Mouse (Mus musculus) lung, embryonic 16.5 days (tissue): ENCODE measurements around the gene Rgsl1. TPM values are rescaled to one million over a fixed set of nuclear protein-coding genes. Genes with fewer than 3 reads are reported as not detected.

Experiments
- ATAC-seq: fragments of 200-750 bp; cut with Nextera tagmentation; 2 replicates; pipeline ENCODE4 v1.8.0; 2017; ENCODE audit warnings: low read depth, mild to moderate bottlenecking, moderate library complexity
- H3K27ac ChIP-seq: fragments of 300-500 bp; sonication (generic); 2 replicates; pipeline ENCODE4 v1.5.1; 2014; ENCODE audit warnings: mild to moderate bottlenecking, control low read depth, low read length
- H3K27me3 ChIP-seq: fragments of 300-500 bp; sonication (generic); 2 replicates; pipeline ENCODE4 v1.6.1; 2014; ENCODE audit warnings: low read depth, low read length, mixed read lengths; ENCODE audit not compliant: control insufficient read depth, insufficient read depth
- H3K36me3 ChIP-seq: fragments of 300-500 bp; sonication (generic); 2 replicates; pipeline ENCODE4 v1.6.1; 2014; ENCODE audit warnings: low read length; ENCODE audit not compliant: control insufficient read depth, insufficient read depth
- H3K4me1 ChIP-seq: fragments of 300-500 bp; sonication (generic); replicated peaks from 2 replicates; pipeline ENCODE4 v1.6.1; 2014; ENCODE audit warnings: low read length, mixed read lengths; ENCODE audit not compliant: control insufficient read depth, insufficient read depth
- H3K4me2 ChIP-seq: fragments of 300-500 bp; sonication (generic); 2 replicates; pipeline ENCODE4 v1.6.1; 2014; ENCODE audit warnings: low read depth, low read length, control low read depth
- H3K4me3 ChIP-seq: fragments of 300-500 bp; sonication (generic); 2 replicates; pipeline ENCODE4 v1.5.1; 2014; ENCODE audit warnings: mild to moderate bottlenecking, low read length, control low read depth
- H3K9ac ChIP-seq: fragments of 300-500 bp; sonication (generic); 2 replicates; pipeline ENCODE4 v1.6.1; 2014; ENCODE audit warnings: low read length, control low read depth
- H3K9me3 ChIP-seq: fragments of 300-500 bp; sonication (generic); 2 replicates; pipeline ENCODE4 v1.6.1; 2016; ENCODE audit warnings: low read length; ENCODE audit not compliant: control insufficient read depth
- WGBS: fragments of 180-500 bp; shearing (Covaris S2); extraction: QIAGEN DNeasy Blood & Tissue Kit; methylation state at CpG from one replicate; pipeline ENCODE4 v1.1.7; 2014; 5-methylcytosine and 5-hydroxymethylcytosine counted together
- polyA plus RNA-seq: library from polyadenylated mRNA; unstranded; fragments of >200 nt; fragmentation: Nextera tagmentation; extraction: Ambion mirVana; gene quantifications from 2 replicates; pipeline ENCODE4 v1.2.1, GENCODE M21; 2015

Rgsl1 gene
- polyA plus RNA-seq, 1 experiment from 2014 or later: not detected

DNA sequence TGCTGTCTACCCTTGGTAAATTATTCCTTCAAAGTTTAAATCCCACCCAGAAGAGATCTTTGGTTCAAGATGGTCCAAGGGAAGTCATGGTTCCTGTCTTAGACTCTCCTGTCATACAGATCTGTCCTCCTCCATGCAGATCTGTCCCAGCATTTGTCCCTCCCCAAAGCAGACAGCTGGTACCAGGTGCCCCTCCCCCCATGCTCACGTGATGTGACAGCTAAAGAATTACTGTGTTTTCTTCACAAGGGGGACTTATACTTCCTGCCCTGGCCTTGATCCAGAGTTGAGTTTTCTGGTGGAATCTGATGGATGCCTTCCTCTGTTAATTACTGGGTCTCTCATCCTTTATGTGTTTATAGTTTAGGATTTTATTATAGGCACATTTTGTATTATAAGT is 95.4 kb downstream of the Rgsl1 start:
- Histone ChIP-seq H3K9me3 (no peaks in the 10 kb centered on the region), H3K9ac (no peak overlapping the region), H3K4me3 (no peak overlapping the region), H3K27ac (peak overlapping the region; percentile 75), H3K36me3 (no peaks in the 10 kb centered on the region), H3K27me3 (no peaks in the 10 kb centered on the region), H3K4me1 (peaks cover 25% of the 10 kb centered on the region), H3K4me2 (peak overlapping the region; percentile 59)
- ATAC-seq: peak; percentile 26; the same call in 1 of the 2 replicates
- whole genome bisulfite sequencing: 7% methylated on average over 1 of the region's 1 CpGs

DNA sequence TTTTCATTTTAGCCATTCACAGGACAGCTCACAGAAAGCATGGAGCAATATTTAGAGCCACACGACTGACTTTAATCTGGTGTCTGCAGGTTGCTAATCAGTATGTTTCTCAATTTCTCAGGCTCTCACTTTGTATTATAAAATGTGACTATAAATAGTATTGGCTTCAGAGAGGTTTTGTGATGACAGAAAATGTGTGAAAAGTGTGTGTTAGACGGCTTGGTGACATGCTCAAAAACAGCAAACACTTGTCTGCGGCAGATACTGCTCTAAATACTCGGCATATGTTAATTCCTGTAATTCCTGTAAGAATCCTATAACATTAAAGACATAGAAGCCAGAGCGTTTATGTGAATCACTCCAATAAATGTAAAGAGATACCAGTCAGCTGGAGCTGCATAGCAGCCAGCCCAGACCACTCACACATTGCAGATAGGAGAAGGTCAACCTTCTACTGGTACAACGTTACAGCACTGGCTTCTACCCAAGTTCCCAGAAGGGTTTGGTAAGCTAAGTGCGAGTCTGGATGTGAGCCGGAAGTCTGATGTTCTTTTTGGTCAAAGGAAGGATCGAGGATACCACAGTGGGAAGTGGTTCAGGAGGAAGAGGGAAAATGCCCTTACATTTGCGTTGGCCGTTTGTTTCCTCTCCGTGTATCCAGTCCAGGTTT is 95.9 kb downstream of the Rgsl1 start:
- no peaks in the 10 kb centered on the region for H3K9me3 ChIP-seq
- WGBS: 37% methylated on average over 12 of the region's 12 CpGs
- no peak overlapping the region for H3K9ac ChIP-seq
- no peak for ATAC-seq
- H3K27ac ChIP-seq: peak overlapping the region; percentile 75
- no peak overlapping the region for H3K4me3 ChIP-seq
- peak overlapping the region; percentile 59 for H3K4me2 ChIP-seq
- H3K27me3 ChIP-seq: no peaks in the 10 kb centered on the region
- no peaks in the 10 kb centered on the region for H3K36me3 ChIP-seq
- H3K4me1 ChIP-seq: peaks cover 25% of the 10 kb centered on the region

DNA sequence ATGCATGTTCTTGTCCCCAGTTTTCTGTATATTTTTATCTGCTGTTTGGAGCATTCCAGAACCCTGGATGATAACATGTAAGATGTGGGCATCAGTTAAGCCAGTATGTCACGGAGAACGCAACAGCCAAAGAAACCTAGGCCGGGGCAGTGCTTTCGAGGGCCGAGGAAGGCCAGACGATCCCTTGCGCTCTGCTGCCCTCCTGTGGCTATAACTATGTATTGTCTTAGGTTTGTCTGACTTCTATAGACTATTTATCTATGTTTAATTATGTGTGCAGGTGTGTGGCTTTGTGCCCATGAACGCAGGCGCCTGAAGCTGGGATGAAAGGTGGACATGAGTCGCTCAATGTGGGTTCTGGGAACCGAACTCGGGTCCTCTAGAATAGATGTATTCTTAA is 97.2 kb downstream of the Rgsl1 start:
- no peak overlapping the region for H3K27ac ChIP-seq
- H3K4me2 ChIP-seq: no peak overlapping the region
- peaks cover 20% of the 10 kb centered on the region for H3K4me1 ChIP-seq
- WGBS: 4% methylated on average over 12 of the region's 12 CpGs
- H3K9ac ChIP-seq: no peak overlapping the region
- no peak for ATAC-seq
- no peaks in the 10 kb centered on the region for H3K9me3 ChIP-seq
- no peaks in the 10 kb centered on the region for H3K36me3 ChIP-seq
- H3K27me3 ChIP-seq: peaks cover under 1% of the 10 kb centered on the region; the same call in 1 of the 2 replicates
- no peak overlapping the region for H3K4me3 ChIP-seq

DNA sequence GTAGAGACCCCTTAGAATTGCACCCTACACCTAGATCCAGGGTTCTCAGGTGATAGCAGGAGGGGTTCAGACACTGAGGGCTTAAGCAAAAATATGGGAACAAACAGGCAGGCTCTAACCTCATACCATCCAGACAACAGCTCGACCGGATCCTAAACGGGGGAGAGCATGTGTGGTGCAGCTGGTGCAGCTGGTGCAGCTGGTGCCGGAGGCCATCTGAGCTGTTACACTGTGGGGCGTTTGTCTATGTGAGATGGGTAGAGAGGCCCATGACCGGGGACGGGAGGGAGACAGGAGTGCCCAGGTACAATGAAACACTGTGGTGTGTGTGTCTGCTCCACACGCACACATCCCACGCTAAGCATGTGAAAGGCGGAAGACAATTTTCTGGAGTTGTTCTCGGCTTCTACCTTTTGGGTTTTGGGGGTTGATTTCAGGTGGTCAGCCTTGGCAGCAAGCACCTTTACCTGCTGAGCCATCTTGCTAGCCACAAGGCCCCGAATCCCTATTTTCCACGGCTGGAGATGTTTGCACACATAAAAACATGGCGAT is 97.7 kb downstream of the Rgsl1 start:
- no peak for ATAC-seq
- no peaks in the 10 kb centered on the region for H3K9me3 ChIP-seq
- no peak overlapping the region for H3K4me3 ChIP-seq
- no peak overlapping the region for H3K9ac ChIP-seq
- H3K36me3 ChIP-seq: no peaks in the 10 kb centered on the region
- H3K4me2 ChIP-seq: no peak overlapping the region
- 78% methylated on average over 14 of the region's 14 CpGs for WGBS
- H3K27ac ChIP-seq: no peak overlapping the region
- peaks cover 4% of the 10 kb centered on the region for H3K27me3 ChIP-seq
- H3K4me1 ChIP-seq: peaks cover 17% of the 10 kb centered on the region

DNA sequence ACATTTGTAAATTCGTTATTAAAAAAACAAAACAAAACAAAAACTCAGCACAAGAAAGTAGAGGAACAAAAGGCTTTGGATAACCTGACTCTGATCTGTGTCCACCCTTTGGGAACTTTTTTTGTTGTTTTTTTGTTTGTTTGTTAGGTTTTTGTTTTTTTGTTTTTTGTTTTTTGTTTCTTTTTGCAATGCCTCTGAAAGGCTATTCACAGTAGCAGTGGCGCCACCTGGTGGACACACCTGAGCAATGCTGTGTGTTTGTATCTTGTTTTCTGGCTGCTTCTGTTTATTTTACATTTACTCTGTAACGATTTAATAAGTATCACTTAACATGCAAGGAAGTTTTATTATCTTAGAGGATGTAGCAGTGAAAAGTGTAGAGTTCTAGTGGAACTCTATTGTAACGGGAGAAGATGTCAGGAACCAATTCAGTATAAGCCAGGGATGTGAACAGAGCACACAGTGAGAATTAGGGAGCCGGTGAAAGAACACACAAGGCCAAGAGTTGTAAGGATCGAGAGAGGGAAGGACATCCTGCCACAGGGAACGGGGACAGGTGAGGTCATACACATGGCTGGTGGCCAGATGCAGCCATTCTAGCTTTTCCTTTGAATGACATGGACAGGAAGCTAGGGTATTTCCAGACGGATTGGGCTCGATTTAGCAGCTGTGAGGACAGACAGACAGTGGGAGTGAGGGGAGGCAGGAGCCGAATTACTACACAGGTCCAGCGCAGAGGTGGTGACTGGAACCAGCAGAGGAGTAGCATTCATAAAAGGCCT is 101.4 kb downstream of the Rgsl1 start:
- WGBS: 43% methylated on average over 11 of the region's 11 CpGs
- Histone ChIP-seq H3K36me3 (no peaks in the 10 kb centered on the region), H3K4me3 (no peak overlapping the region), H3K9ac (no peak overlapping the region), H3K27me3 (peaks cover 33% of the 10 kb centered on the region), H3K9me3 (no peaks in the 10 kb centered on the region), H3K27ac (no peak overlapping the region), H3K4me1 (peaks cover 3% of the 10 kb centered on the region), H3K4me2 (no peak overlapping the region)
- ATAC-seq: 0 out of 2 replicates have a peak, but pooled peaks have one; percentile 8

DNA sequence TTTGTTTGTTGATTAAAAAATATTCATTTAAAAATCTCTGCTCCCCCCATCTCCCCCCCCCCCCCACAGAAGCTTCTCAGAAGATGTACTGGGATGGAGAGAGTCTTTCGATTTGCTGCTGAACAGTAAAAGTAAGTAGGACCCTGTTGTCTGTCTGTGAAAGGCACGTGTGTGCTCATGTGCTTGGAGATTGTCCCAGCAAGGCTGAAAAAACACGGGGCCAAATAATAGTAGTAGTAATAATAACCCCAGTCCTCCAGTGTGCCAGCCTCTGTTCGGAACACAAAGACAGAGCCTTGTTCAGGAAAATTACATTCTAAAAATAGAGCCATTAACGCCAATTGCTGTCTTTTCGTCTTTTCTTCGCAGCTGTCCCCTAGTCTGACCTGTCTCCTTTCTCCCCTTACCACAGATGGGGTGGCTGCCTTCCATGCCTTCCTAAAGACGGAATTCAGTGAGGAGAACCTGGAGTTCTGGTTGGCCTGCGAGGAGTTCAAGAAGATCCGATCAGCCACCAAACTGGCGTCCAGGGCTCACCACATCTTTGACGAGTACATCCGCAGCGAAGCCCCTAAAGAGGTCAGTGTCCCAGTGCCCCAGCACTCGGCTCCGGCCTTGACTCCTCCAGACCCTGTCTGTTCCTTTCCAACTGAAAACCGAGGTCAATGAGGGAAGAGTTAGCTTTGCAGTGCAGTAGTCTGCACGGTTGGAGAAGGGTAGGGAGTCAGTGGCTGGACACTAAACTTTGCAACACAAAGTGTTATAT is 102.2 kb downstream of the Rgsl1 start:
- WGBS: 72% methylated on average over 18 of the region's 18 CpGs
- peaks cover 3% of the 10 kb centered on the region for H3K4me1 ChIP-seq
- H3K9ac ChIP-seq: no peak overlapping the region; the same call in 1 of the 2 replicates
- H3K27me3 ChIP-seq: peaks cover 37% of the 10 kb centered on the region
- H3K9me3 ChIP-seq: no peaks in the 10 kb centered on the region
- no peaks in the 10 kb centered on the region for H3K36me3 ChIP-seq
- no peak for ATAC-seq
- no peak overlapping the region for H3K4me3 ChIP-seq
- H3K27ac ChIP-seq: no peak overlapping the region
- H3K4me2 ChIP-seq: no peak overlapping the region

DNA sequence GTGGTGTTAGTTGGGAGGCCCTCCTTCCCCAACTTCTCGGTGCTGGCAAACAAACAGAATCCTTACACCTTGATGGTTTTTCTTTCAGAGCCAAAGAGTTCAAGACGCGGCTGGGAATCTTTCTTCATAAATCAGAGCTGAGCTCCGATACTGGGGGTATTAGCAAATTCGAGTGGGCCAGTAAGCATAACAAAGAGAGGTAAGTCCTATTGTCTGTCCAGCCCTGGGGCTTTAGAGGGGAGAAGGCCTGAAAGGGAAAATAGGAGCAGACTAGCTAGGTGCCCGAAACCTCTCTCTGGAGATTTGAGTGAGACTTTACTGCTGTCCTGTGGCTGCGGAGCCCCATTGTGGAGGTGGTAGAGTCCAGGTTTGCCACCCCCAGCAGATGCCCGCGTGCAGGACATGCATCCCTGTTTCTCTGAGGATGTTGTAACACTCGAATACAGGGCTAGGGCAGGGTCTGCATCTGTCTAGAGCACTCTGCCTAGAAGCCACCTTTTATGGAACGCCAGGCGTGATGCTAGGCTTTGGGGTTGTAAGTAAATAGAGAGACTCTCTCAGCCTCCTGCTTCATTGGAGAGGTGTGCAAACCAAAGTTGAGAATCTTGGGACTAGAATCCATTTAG is 103.1 kb downstream of the Rgsl1 start:
- H3K4me3 ChIP-seq: peak overlapping the region; percentile 46
- peaks cover 3% of the 10 kb centered on the region for H3K4me1 ChIP-seq
- H3K4me2 ChIP-seq: peak overlapping the region; percentile 73; the same call in 1 of the 2 replicates
- no peak for ATAC-seq
- no peak overlapping the region for H3K27ac ChIP-seq
- no peaks in the 10 kb centered on the region for H3K36me3 ChIP-seq
- H3K9me3 ChIP-seq: no peaks in the 10 kb centered on the region
- H3K9ac ChIP-seq: no peak overlapping the region
- WGBS: 46% methylated on average over 12 of the region's 12 CpGs
- peaks cover 37% of the 10 kb centered on the region for H3K27me3 ChIP-seq

DNA sequence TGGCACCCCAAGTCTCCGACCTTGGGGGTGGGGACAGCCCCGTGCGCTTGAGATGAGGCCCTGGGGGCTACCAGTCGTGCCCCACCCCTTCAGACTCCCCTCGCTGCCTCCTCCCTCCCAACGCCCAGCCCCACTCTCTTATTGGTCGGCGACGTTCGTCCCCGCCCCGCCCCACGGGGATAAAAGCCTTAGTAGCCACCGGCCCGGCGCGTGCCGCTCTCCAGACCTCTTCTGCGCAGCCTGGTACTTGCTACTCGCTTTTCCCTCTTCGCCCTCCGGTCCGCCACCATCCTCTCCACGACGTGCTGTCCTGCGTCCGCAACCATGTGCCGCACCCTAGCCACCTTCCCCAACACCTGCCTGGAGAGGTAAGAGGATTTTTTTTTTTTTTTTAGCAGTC is 103.8 kb downstream of the Rgsl1 start, which contains the start of gene Rgs16:
Gene Rgs16 (plus strand): TSS at position 205 of the 400 bp plus-strand sequence.
- Histone ChIP-seq H3K27ac (no peak within 1 kb of the TSS), H3K4me3 (peak within 1 kb of the TSS; percentile 46), H3K4me2 (peak within 1 kb of the TSS; percentile 73), H3K9ac (peak within 1 kb of the TSS; percentile 44), H3K27me3 (peaks cover 37% of the 10 kb centered on the region), H3K36me3 (no peaks in the 10 kb centered on the region), H3K4me1 (peaks cover 3% of the 10 kb centered on the region), H3K9me3 (no peaks in the 10 kb centered on the region)
- ATAC-seq: peak; percentile 83
- WGBS: 1% methylated on average over 23 of the region's 28 CpGs
